Mouse (Mus musculus) lung, embryonic 16.5 days (tissue): Measurements from ENCODE around the gene Scamp3. TPM values are rescaled to one million over a fixed set of nuclear protein-coding genes. Genes with fewer than 3 reads are reported as not detected.

ENCODE experiments used
- ATAC-seq: fragments of 200-750 bp; cut with Nextera tagmentation; 2 replicates; pipeline ENCODE4 v1.8.0; 2017; ENCODE audit warnings: low read depth, mild to moderate bottlenecking, moderate library complexity
- H3K27ac ChIP-seq: fragments of 300-500 bp; sonication (generic); 2 replicates; pipeline ENCODE4 v1.5.1; 2014; ENCODE audit warnings: mild to moderate bottlenecking, control low read depth, low read length
- H3K27me3 ChIP-seq: fragments of 300-500 bp; sonication (generic); 2 replicates; pipeline ENCODE4 v1.6.1; 2014; ENCODE audit warnings: low read depth, low read length, mixed read lengths; ENCODE audit not compliant: control insufficient read depth, insufficient read depth
- H3K36me3 ChIP-seq: fragments of 300-500 bp; sonication (generic); 2 replicates; pipeline ENCODE4 v1.6.1; 2014; ENCODE audit warnings: low read length; ENCODE audit not compliant: control insufficient read depth, insufficient read depth
- H3K4me1 ChIP-seq: fragments of 300-500 bp; sonication (generic); replicated peaks from 2 replicates; pipeline ENCODE4 v1.6.1; 2014; ENCODE audit warnings: low read length, mixed read lengths; ENCODE audit not compliant: control insufficient read depth, insufficient read depth
- H3K4me2 ChIP-seq: fragments of 300-500 bp; sonication (generic); 2 replicates; pipeline ENCODE4 v1.6.1; 2014; ENCODE audit warnings: low read depth, low read length, control low read depth
- H3K4me3 ChIP-seq: fragments of 300-500 bp; sonication (generic); 2 replicates; pipeline ENCODE4 v1.5.1; 2014; ENCODE audit warnings: mild to moderate bottlenecking, low read length, control low read depth
- H3K9ac ChIP-seq: fragments of 300-500 bp; sonication (generic); 2 replicates; pipeline ENCODE4 v1.6.1; 2014; ENCODE audit warnings: low read length, control low read depth
- H3K9me3 ChIP-seq: fragments of 300-500 bp; sonication (generic); 2 replicates; pipeline ENCODE4 v1.6.1; 2016; ENCODE audit warnings: low read length; ENCODE audit not compliant: control insufficient read depth
- WGBS: fragments of 180-500 bp; shearing (Covaris S2); extraction: QIAGEN DNeasy Blood & Tissue Kit; methylation state at CpG from one replicate; pipeline ENCODE4 v1.1.7; 2014; 5-methylcytosine and 5-hydroxymethylcytosine counted together
- polyA plus RNA-seq: library from polyadenylated mRNA; unstranded; fragments of >200 nt; fragmentation: Nextera tagmentation; extraction: Ambion mirVana; gene quantifications from 2 replicates; pipeline ENCODE4 v1.2.1, GENCODE M21; 2015

Gene Scamp3
- polyA plus RNA-seq, 1 experiment from 2014 or later, result 115 TPM

- Histone ChIP-seq H3K27ac (0 out of 2 replicates have a peak within 1 kb of the TSS, but pooled peaks have one; percentile 3), H3K36me3 (no peaks in the 10 kb centered on the region; the same call in 1 of the 2 replicates), H3K4me3 (peak within 1 kb of the TSS; percentile 60), H3K4me1 (peaks cover 4% of the 10 kb centered on the region), H3K27me3 (no peaks in the 10 kb centered on the region), H3K4me2 (peak within 1 kb of the TSS; percentile 82), H3K9ac (peak within 1 kb of the TSS; percentile 73), H3K9me3 (no peaks in the 10 kb centered on the region)
- peak; percentile 91 for ATAC-seq
- 21% methylated on average over 13 of the region's 13 CpGs for WGBS
Measured at GRCm38 (mm10) chr3:89202253-89203141, 25.2 kb downstream of the Scamp3 start, which contains the start of gene Gba. Gene Gba, plus strand, starts transcription at chr3:89202928.

GRCm38 (mm10) chr3:89203142-89203514, 25.9 kb downstream of the Scamp3 start:
- Histone ChIP-seq H3K4me3 (peak overlapping the region; percentile 60), H3K4me1 (peaks cover 4% of the 10 kb centered on the region), H3K27me3 (no peaks in the 10 kb centered on the region), H3K9me3 (no peaks in the 10 kb centered on the region), H3K27ac (no peak overlapping the region), H3K4me2 (peak overlapping the region; percentile 82), H3K9ac (peak overlapping the region; percentile 73), H3K36me3 (peaks cover 5% of the 10 kb centered on the region)
- 0 out of 2 replicates have a peak, but pooled peaks have one; percentile 21 for ATAC-seq
- WGBS, result 31% methylated on average over 5 of the region's 5 CpGs

DNA sequence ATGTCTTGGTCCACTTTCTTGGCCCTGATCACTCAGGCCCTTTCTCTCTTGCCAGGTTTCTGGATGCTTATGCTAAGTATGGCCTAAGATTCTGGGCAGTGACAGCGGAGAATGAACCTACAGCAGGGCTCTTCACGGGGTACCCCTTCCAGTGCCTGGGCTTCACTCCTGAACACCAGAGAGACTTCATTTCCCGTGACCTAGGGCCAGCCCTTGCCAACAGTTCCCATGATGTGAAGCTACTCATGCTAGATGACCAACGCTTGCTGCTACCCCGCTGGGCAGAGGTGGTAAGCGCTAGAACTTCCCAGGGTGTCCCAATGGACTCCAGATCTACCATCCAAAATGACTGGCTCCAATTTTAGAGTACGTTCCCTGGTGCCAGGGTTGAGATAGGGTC, 28.8 kb downstream of the Scamp3 start:
- WGBS, result 88% methylated on average over 7 of the region's 7 CpGs
- no peaks in the 10 kb centered on the region for H3K9me3 ChIP-seq
- no peaks in the 10 kb centered on the region for H3K27me3 ChIP-seq
- peaks cover 19% of the 10 kb centered on the region for H3K36me3 ChIP-seq
- no peak overlapping the region for H3K4me3 ChIP-seq
- H3K4me2 ChIP-seq, result no peak overlapping the region
- H3K9ac ChIP-seq, result no peak overlapping the region
- peaks cover 4% of the 10 kb centered on the region for H3K4me1 ChIP-seq
- ATAC-seq, result no peak
- H3K27ac ChIP-seq, result no peak overlapping the region

DNA sequence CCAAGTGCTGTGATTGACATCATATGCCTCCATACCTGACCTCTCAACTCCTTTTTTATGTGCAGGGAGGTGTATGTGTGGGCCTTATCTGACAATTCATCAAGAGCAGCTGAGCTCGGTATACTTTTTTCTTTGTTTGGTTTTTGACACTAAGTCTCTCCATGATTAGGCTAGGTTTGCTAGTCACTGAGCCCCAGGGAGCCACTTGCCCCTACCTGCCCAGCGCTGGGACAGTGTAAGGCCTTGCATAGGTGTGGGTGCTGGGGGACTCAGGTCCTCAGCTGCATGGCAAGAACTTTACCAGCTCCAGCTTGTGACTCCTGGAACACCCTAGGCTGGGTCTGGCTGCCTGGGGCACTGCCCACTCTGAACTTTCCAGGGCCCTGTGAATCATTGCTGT, 29.4 kb downstream of the Scamp3 start:
- H3K4me2 ChIP-seq, result no peak overlapping the region
- ATAC-seq, result no peak
- H3K36me3 ChIP-seq, result peaks cover 19% of the 10 kb centered on the region
- peaks cover 4% of the 10 kb centered on the region for H3K4me1 ChIP-seq
- no peaks in the 10 kb centered on the region for H3K27me3 ChIP-seq
- no peak overlapping the region for H3K9ac ChIP-seq
- H3K4me3 ChIP-seq, result no peak overlapping the region
- whole genome bisulfite sequencing, result 70% methylated on average over 2 of the region's 2 CpGs
- no peak overlapping the region for H3K27ac ChIP-seq
- H3K9me3 ChIP-seq, result no peaks in the 10 kb centered on the region

DNA sequence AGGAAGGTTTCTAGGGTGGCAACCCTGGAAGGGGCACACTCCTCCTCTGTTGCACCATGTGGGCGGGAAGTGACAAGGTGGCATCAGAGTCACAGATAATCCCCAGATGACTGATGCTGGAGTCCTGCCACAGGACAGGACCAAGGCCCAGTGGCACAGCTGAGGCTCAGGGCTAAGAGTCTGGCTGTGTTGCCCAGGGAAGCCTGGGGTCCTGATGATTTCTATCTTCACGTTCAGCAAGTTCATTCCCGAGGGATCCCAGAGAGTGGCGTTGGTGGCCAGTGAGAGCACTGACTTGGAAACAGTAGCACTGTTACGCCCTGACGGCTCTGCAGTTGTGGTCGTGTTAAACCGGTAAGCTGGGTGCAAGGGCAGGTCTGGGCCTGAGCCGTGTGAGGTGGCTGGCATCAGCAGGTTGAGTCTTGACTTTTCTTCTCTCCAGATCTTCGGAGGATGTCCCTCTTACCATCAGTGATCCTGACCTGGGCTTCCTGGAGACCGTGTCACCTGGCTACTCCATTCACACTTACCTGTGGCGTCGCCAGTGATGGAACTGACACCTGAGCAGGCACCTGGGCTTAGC, 30.9 kb downstream of the Scamp3 start:
- Histone ChIP-seq H3K4me2 (no peak overlapping the region), H3K27me3 (no peaks in the 10 kb centered on the region), H3K9me3 (no peaks in the 10 kb centered on the region), H3K36me3 (peaks cover 19% of the 10 kb centered on the region), H3K4me1 (peaks cover 9% of the 10 kb centered on the region), H3K4me3 (no peak overlapping the region), H3K27ac (no peak overlapping the region), H3K9ac (no peak overlapping the region)
- no peak for ATAC-seq
- WGBS, result 87% methylated on average over 13 of the region's 13 CpGs

DNA sequence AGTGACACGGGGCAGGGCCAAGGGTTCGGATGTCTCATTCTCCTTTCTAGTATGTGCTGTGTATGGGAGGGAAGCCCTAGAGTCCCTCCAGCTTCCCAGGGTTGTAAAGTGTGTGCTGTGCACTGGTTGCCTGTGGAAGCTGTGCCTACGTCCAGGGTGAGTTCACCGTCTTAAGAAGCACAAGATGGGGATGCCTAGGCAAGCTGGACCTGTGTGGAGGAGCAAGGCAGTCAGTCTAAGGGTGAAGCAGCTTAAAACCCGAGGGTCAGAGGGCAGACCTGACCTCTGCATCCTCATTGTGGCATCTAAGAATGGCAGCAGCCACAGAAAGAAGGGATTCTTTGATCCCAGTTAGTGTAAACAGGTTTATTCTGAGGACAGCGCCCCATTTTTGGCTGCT, 31.5 kb downstream of the Scamp3 start:
- peaks cover 19% of the 10 kb centered on the region for H3K36me3 ChIP-seq
- WGBS, result 82% methylated on average over 6 of the region's 6 CpGs
- no peak overlapping the region for H3K27ac ChIP-seq

DNA sequence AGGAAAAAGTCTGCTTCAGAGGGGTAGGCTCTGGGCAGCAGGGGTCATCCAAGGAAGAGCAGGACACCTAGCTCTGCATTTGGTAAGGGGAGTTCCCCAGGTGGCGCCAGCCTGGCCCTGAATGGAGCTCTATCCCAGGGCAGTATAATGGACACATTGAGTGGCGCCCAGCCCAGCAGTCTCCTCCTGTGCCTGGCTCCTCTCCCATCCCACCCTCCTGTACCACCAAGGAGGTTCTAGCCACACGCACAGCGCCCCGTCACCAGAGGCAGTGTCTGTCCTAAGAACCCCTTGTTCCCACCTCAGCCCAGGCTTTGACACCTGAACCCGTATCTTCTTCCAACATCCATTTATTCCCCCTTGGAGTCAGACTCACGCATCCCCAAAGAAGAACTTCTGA, 32.5 kb downstream of the Scamp3 start:
- Histone ChIP-seq H3K4me1 (peaks cover 9% of the 10 kb centered on the region), H3K4me3 (no peak overlapping the region), H3K4me2 (no peak overlapping the region), H3K9me3 (no peaks in the 10 kb centered on the region), H3K27ac (no peak overlapping the region), H3K27me3 (no peaks in the 10 kb centered on the region), H3K36me3 (peaks cover 19% of the 10 kb centered on the region), H3K9ac (no peak overlapping the region)
- 87% methylated on average over 7 of the region's 7 CpGs for WGBS
- no peak for ATAC-seq

More for the DNA sequence above, 31.5 kb downstream of the Scamp3 start:
- peaks cover 6% of the 10 kb centered on the region for H3K4me1 ChIP-seq
- H3K27me3 ChIP-seq, result no peaks in the 10 kb centered on the region
- no peak overlapping the region for H3K9ac ChIP-seq
- no peaks in the 10 kb centered on the region for H3K9me3 ChIP-seq
- ATAC-seq, result no peak
- no peak overlapping the region for H3K4me2 ChIP-seq
- no peak overlapping the region for H3K4me3 ChIP-seq

DNA sequence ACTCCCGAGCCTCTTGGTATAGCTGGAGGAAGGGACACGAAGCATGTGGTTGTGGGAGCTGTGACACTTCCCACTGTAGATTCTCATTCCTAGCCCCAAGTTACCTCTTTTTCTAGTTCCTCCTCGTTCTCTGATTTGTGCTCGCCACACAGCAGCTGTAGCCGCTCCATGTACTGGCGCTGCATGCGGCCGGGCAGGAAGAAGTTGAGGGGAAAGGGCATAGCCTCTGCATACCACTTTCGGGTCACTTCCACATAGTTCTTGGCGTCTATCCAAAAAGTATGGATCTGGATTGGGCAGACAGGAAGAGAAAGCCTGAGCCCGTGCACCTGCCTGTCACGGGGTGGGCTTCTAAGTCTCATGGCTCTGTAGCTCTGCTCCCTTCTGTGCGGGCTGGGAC, 32.9 kb downstream of the Scamp3 start:
- Histone ChIP-seq H3K9me3 (no peaks in the 10 kb centered on the region), H3K9ac (no peak overlapping the region), H3K27me3 (no peaks in the 10 kb centered on the region), H3K4me1 (peaks cover 12% of the 10 kb centered on the region), H3K27ac (no peak overlapping the region), H3K36me3 (peaks cover 19% of the 10 kb centered on the region), H3K4me2 (no peak overlapping the region), H3K4me3 (no peak overlapping the region)
- ATAC-seq, result no peak
- WGBS, result 64% methylated on average over 13 of the region's 13 CpGs

GRCm38 (mm10) chr3:89210731-89211130, 33.5 kb downstream of the Scamp3 start:
- Histone ChIP-seq H3K27me3 (no peaks in the 10 kb centered on the region), H3K9ac (no peak overlapping the region), H3K4me1 (peaks cover 17% of the 10 kb centered on the region), H3K27ac (no peak overlapping the region), H3K9me3 (no peaks in the 10 kb centered on the region), H3K4me2 (no peak overlapping the region), H3K4me3 (no peak overlapping the region), H3K36me3 (peaks cover 19% of the 10 kb centered on the region)
- no peak for ATAC-seq
- 59% methylated on average over 7 of the region's 7 CpGs for WGBS
